Mouse (Mus musculus): ENCODE measurements around the gene Evi2.

Gene Evi2

DNA sequence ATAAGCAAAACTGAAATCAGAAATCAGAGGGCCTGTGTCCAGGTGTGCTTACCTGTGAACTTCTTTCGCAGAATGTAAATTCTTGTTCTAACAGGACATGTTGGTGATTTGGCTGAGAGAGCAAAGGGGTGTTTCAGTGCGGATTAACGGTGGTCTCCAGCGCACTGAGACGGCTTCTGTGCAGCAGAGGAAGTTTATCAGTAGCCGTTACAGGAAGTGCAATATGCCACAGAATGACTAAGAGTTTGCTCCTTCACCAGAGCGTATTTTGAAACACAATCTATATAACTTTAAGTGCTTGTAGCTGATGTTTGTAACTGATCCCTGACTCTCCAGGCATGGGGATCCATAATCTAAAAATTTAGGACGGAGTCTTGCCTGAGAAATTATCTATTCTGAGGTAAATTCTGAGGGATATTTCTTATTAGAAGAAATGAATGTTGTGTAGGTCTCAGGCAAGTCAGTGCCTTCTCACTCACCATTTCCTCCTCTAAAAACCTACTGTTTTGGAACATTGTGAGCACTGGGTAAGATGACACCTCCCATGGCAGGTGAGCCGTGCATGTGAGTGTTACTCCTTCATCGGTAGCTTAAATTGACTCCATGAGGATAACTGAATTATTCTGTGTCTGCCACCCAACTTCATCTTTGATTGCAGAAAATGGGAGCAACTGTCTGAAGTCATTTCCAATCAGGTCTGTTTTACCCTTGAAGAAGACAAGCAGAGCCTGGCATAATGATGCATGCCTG, 6.7 kb downstream of the Evi2 start, which contains the start of gene Evi2b:
TSS of gene Evi2b (minus strand) at position 203 of the 750 bp plus-strand sequence.
- peak; percentile 69 for DNase-seq

DNA sequence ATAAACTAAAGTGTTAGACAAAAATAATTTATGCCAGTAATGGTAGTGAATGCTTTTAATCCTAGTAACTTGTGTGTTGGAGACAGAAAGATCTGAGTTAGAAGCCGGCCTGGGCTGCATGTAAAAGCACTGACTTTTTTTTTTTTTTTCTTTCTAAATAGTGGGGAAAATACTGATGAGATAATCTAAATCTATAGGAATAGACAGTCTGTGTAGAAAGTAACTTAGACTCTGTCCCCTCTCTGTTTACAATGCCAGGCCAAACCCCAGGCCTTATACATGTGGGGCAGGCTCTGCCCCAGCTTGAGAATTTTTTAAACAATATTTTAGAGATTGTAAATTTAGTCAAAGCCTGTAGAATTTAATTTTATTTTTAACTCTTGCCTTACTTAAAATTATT, 7.4 kb downstream of the Evi2 start:
- DNase-seq = no peak

DNA sequence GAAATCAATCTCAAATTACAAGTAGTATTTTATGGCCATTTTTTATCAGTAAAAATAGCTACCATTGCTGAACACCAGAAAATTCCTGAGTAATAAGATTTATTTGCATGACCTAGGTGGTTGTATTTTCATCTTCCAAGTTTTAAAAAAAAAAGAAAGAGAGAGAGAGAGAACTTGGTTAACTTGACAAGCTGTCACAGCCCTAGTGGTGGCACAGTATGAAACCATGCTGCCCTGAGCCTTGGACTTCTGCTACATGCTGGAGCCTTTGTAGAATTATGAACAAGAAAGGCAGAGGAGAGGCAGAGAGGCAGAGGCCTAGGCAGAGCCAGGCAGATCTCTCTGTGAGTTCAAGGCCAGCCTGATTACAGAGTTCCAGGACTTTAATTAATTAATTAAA, 8.5 kb downstream of the Evi2 start:
- no peak for DNase-seq

DNA sequence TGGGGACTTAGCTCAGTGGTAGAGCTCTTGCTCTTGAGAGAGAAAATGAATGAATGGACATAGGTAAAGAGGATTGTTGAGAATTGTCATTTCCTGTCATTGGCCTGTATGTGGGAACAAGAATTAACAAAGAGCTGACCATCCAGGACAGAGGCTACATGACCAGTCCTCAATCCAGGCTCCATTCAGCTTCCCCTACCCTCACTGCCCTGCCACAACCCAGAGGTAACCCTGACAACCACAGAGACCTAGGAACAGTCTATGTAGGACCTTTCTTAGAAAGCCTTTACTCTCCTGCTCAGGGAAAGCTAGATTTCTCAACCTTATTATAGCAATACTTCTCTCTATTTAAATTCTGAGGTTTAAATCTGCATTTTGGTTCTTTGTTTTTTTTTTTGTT, 9.6 kb downstream of the Evi2 start:
- no peak for DNase-seq

DNA sequence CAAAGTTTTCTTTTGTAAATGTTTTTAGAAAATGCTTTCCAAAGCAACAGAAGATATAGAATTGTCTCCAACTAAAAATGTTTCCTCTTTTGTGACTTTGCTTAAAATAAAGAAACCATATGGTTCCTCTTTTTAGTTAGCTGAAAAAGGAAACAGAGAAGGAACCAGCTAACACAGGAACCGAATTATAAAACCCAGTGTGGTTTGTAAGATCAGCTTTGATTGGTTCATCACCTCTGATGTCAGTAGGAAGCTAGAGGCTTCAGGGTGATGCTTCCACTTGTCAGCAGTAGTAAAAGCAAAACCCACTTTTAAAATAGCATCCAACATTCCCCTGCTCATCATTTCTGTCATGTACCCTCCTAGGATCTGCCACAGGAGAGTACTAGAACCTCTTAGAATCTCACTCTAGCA, 10.5 kb downstream of the Evi2 start:
- DNase-seq = no peak

DNA sequence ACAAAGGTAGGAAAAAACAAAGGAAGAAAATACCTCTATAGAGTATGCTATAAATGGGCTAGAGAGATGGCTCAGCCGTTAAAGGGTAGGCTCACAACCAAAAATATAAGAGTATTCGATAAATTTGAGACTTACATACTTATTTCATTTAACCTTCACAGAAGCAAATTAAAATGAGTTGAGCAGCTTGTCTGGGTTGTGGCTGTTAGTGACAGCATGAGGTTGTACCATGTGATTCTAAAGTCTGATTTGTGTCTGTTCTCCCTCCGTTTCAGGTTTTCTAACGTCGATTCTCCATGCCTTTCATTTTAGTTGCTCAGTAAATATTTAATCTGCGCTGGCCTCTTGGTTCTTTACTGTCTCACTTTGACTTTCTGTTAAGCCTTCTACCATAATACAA, 11.1 kb downstream of the Evi2 start:
- no peak for DNase-seq

DNA sequence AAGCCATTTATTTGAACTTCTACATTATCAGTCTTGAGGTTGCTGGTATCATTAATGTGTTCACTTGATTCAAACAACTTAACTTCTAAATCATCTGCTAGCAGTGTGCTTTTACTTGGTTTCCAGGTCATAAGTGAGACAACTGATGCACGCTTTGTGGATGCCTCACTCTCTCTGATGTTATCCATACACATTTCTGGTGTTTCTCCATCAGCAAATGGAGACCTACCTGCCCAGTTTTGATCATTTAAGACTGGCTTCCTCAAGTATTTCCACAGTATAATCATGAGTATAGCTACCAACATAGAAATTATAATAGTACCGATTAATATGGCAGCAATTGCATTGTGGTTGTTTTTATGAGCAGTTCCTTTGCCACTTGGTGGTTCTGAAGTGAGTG, 14.6 kb downstream of the Evi2 start:
- DNase-seq = no peak

DNA sequence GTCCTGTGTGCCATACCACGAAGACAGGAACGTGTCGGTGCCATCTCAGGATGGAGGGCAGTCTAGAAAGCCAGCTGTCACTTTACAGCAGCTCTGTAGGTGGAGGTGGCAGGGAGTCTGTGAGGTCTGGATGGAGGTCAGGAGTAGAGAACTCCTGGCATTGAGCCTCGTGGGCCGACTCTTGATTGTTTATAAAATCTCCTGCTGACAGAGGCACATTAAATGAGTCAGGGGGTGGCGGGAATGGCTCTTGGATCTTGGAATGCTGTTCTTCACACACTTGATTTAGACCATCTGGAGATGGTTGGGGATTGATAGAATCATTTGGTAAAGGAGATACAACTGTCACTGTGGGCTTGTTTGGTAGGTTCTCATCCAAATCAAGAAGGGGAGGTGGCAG, 15.1 kb downstream of the Evi2 start:
- DNase-seq = no peak

DNA sequence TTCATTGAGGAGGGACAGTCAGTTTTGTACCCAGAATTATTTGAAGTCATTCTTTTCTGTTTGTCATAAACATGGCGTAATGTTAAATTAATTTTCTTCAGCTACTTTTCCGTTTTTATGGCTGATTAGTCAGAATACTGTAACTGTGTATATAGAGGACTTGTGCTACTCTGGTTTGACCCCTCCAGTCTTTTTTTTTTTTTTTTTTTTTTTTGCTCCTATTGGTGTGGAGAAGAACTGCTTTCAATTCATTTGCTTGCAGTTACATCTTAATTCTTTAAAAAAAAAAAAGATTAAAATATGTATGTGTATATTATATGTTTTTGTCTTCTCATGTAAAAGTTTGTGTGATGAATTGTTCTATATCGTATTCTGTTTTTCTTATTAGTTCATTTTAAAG, 18.4 kb downstream of the Evi2 start:
- DNase-seq = no peak

DNA sequence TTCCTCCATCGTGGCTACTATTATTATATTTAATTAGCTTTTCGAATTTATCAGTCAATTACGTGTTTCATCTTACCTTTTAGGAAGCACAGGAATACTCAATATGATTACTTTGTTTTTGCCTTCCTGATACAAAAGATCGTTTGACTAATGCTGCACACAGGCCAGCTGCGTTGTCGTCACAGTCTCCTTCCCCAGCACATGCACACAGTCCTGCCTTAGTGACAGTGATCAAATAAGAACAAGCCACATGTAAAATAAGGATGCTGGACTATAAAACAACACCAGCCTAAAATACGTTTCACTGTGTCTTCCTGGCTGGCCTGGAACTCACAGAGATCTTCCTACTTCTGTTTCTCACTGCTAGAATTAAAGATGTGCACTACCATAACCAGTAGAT, 25.9 kb downstream of the Evi2 start:
- DNase-seq = no peak

DNA sequence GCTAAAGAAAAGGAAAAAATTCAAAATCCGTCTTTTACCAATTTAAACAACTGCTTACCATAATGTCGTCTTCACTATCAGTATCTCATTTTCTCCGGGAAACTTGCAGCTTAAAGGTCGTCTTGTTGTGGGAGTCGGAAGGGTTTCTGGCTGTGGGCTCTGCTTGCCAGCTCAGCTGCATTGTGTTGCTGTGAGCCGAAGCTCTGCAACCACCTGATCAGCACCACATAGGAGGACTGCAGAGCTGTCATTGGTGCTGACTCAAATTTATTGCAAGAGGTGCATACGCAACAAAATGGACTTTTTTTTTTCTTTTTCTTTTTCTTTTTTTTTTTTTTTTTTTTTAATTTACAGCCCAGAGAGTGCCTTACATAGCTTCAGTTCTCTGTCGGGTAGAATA, 26.5 kb downstream of the Evi2 start, which contains the start of gene Omg:
TSS of gene Omg (minus strand) at position 240 of the 400 bp plus-strand sequence.
- DNase-seq = no peak

DNA sequence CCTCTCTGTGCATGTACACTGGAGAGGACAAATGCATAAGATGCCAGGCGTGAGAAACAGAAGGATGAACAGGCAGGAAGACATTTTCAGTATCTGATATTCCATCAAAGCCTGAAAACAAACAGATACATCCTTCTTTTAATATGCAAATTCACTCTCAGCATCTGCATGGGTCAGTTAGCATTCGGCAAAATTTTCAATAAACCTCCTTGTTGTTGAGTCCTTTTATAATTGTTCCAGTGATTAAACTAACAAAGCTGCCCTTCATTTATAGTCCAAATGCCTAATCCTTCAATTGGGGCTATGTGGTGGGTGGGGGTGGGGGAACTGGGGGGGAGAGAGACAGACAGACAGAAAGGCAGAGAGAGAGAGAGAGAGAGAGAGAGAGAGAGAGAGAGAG, 27.5 kb downstream of the Evi2 start:
- no peak for DNase-seq

DNA sequence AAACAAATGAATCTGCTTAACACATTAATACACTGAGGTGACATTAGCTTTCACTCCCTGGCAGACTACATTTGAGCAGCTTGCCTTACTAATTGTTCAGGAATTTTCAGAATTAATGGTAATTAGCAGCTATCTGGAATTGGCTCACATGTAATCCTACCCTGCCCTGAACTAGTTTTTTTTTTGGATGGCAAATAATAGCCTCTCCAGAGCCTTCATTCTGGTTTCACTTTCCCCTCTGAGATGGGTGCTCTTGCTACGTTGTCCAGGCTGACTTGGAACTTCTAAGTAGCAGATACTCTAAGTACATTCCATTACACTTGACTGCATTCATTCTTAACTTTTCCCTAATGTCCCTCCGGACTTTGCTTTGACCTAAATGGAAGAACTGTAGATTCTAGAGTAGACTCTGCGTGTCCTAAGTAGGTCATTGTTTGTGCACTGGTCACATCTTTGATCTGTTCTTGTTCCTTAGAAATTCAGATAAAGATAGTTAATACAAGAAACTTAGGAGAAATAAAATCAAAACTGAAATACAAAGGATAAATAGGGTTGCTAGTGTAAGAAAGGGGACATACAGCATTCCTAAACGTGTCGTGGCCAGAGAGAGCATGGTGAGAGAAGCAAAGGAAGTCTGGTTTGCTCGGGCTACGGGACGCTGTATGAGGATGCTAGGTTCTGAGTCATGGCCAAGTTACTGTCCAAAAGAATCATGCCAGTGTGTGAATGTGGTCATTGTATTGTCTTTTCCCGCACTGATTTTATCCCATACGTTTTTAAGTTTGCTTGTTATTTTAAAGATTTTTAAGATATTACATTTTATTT, 35.2 kb downstream of the Evi2 start:
- no peak for DNase-seq

DNA sequence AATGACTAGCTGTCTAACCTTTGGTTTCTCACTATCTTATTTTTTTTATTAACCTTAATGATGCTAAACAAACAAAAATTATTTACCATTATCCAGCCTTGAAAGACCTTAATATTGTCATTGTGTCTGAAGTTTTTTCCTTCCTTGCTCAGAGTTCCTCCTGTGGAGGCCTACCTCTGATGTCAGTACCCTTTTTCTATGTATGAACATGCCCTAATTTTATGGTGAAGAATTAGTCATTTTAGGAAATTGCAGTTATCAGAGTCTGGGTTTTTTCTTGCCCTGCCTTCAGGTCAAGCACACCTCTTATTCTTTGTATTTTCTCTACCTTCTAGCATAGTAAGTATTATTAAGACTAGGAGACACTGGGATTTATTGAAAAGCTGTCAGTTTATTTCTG, 45.7 kb downstream of the Evi2 start:
- DNase-seq = no peak

DNA sequence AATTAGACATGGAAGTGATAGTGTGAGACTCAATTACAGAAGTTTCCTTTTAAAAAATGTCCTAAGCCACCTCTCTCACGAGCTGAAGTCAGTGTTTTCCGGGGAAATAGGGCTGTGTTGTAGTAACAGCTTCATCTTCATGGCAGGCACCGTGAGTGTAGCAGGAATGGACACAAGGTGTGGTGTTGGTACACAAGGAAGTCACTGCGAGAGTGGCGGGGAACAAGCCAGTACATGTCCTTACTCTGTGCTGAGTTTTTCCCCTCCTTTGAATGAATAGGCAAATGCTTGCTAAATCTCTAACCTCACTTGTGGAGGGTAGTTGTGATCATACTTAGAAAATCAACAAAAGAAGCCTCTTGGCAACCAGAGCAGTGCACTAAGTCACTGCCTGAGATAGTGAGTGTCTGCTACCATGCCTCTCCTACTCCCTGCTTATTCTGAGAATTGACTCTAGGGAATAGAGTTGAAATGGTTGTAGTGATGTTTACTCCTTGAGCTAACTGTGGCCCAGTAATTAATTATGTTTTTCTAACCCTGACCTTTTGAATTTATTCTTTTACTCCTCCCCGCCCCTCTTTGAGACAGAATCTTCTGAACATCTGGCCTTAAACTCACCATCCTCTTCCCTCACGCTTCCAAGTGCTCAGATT, 46.4 kb downstream of the Evi2 start:
- DNase-seq = no peak

DNA sequence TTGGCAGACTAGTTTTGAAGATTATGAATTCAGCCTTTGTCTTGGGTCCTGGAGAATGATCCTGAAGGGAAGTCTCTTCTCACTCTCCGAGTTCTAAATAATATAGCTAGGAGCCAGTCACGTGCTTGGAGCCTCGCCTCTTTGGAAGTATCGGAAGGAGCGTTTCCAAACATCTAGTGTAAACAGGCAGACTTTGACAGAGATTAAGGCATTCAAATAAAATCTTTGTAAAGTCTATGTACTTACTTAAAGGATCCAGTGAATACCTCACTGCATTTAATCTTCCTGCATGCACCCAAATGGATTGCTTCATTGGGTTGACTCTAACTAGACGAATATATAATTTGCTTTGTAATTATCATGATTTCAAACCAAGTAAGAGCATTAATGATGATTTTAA, 47.0 kb downstream of the Evi2 start:
- no peak for DNase-seq

DNA sequence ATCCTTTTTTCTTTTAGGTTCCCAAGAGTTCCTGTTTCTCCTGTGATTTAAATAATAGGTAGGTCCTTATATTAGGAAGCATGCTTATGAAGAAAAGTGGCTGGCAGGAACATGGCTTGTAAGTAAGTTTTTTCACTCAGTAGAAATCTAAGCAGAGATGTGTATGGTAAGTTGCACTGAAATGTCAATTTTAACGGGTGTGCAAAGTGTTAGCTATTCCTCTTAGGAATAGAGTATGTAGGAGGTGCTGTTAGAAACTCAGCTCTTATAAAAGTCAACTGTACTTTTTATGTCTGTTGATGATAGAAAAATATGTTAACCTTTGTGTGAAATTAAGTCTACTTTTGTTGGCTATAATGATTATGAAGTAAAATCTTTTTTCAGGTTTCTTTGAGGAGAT, 62.3 kb downstream of the Evi2 start:
- DNase-seq = no peak
